Mouse (Mus musculus) urinary bladder, postnatal 0 days (tissue): ENCODE data around the gene Olfr788. TPM values are rescaled to one million over a fixed set of nuclear protein-coding genes. Genes with fewer than 3 reads are reported as not detected.

Source experiments
- polyA plus RNA-seq: library from polyadenylated mRNA; unstranded; fragments of >200 nt; fragmentation: Nextera tagmentation; extraction: Ambion mirVana; gene quantifications from 2 replicates; pipeline ENCODE4 v1.2.1, GENCODE M21; 2015

Gene Olfr788
- polyA plus RNA-seq = not detected in 2 replicates

DNA sequence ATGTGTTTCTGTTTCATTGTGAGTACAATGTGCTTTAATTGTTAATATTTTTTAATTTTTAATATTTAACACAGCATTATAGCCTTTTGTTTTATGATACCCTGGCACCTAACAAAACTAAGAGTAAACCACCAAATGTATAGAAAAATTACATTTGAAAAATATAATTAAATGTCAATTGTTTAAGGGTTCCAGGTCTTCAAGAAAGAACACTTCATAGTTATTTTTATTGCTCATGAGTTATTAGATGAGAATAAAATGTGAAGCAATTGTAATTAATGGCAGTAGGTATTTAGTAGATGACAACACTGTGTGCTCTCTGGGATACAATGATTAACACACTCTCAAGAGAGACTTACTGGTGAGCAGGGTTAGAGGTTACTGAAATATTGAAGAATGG lies at the start of gene Olfr788:
Olfr788 (plus strand) TSS at position 301 of the 400 bp plus-strand sequence.

DNA sequence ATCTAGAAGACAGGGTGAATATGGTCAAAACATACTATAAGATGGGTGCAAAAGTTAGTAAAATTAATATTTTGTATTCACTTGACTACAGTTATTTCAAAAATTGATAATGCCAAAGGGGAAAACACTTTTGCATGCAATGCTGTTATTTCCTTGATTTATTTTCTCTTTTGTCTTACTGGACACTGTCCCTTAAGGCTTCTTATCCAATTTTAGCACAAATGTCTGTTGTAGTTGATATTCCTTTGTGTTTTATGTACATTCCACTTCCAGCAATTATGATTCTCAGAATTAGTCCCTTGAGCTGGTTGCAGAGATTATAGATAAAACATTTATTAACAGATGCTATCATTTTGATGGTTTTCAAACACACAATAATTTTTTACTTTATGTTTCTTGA lies 43.8 kb upstream of the Olfr788 start, which contains the start of gene Olfr786:
Olfr786 (plus strand) TSS at position 301 of the 400 bp plus-strand sequence.

GRCm38 (mm10) chr10:129461562-129461961 lies 9.2 kb upstream of the Olfr788 start, which contains the start of gene Olfr787:
Gene Olfr787, plus strand, starts transcription at chr10:129461862.

GRCm38 (mm10) chr10:129484452-129484851 lies 13.7 kb downstream of the Olfr788 start, which contains the start of gene Olfr789:
Gene Olfr789, plus strand, starts transcription at chr10:129484752.

DNA sequence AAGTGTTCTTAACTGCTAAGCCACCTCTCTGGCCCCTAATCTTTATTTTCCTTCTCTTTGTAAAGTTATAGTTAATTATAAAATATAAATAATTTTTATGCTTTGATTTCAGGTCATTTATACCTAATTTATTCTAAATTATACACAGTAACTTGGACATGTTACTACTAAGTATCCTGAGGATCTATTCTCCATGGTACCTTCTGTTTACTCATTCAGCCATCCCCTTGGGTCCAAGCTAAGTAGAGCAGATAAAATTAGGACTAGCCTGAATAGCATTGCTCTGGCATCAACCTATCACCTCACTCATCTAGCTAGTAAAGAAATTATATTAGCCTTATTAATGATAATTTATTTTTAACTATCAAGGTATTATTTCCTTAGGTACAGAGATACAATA lies 27.4 kb downstream of the Olfr788 start, which contains the start of gene Olfr790:
Olfr790 (plus strand) TSS at position 301 of the 400 bp plus-strand sequence.

GRCm38 (mm10) chr10:129521492-129521891 lies 50.7 kb downstream of the Olfr788 start, which contains the start of gene Olfr791:
Gene Olfr791, plus strand, starts transcription at chr10:129521792.

Other genes starting within 250 kb of the Olfr788 start
- not detected in 2 replicates for gene Olfr774, start 234.8 kb upstream of the Olfr788 start, polyA plus RNA-seq
- not detected in 2 replicates for gene Olfr775, start 222.6 kb upstream of the Olfr788 start, polyA plus RNA-seq
- not detected in 2 replicates for gene Olfr776, start 211.9 kb upstream of the Olfr788 start, polyA plus RNA-seq
- gene Olfr777, start 199.5 kb upstream of the Olfr788 start, polyA plus RNA-seq = not detected in 2 replicates
- not detected in 2 replicates for gene Olfr780, start 152.9 kb upstream of the Olfr788 start, polyA plus RNA-seq
- not detected in 2 replicates for gene Olfr781, start 142.1 kb upstream of the Olfr788 start, polyA plus RNA-seq
- gene Olfr782, start 122.1 kb upstream of the Olfr788 start, polyA plus RNA-seq = not detected in 2 replicates
- not detected in 2 replicates for gene Olfr784, start 86.9 kb upstream of the Olfr788 start, polyA plus RNA-seq
- not detected in 2 replicates for gene Olfr785, start 65.6 kb upstream of the Olfr788 start, polyA plus RNA-seq
- not detected in 2 replicates for gene Olfr786, start 43.7 kb upstream of the Olfr788 start, polyA plus RNA-seq
- not detected in 2 replicates for gene Olfr787, start 9.1 kb upstream of the Olfr788 start, polyA plus RNA-seq
- gene Olfr789, start 13.8 kb downstream of the Olfr788 start, polyA plus RNA-seq = not detected in 2 replicates
- gene Olfr790, start 27.5 kb downstream of the Olfr788 start, polyA plus RNA-seq = not detected in 2 replicates
- gene Olfr791, start 50.8 kb downstream of the Olfr788 start, polyA plus RNA-seq = not detected in 2 replicates
- not detected in 2 replicates for gene Olfr792, start 68.2 kb downstream of the Olfr788 start, polyA plus RNA-seq
- gene Olfr794, start 96.7 kb downstream of the Olfr788 start, polyA plus RNA-seq = not detected in 2 replicates
- not detected in 2 replicates for gene Olfr796, start 141.6 kb downstream of the Olfr788 start, polyA plus RNA-seq
- not detected in 2 replicates for gene Olfr798, start 156.9 kb downstream of the Olfr788 start, polyA plus RNA-seq
- not detected in 2 replicates for gene Olfr799, start 166.5 kb downstream of the Olfr788 start, polyA plus RNA-seq
- not detected in 2 replicates for gene Olfr800, start 186.7 kb downstream of the Olfr788 start, polyA plus RNA-seq
- gene Olfr801, start 202.9 kb downstream of the Olfr788 start, polyA plus RNA-seq = not detected in 2 replicates
- not detected in 2 replicates for gene Olfr802, start 217.2 kb downstream of the Olfr788 start, polyA plus RNA-seq
- gene Olfr803, start 223.3 kb downstream of the Olfr788 start, polyA plus RNA-seq = not detected in 2 replicates
- not detected in 2 replicates for gene Olfr804, start 232.2 kb downstream of the Olfr788 start, polyA plus RNA-seq